Mouse (Mus musculus): ENCODE results near the gene Npnt. TPM values are rescaled to one million over a fixed set of nuclear protein-coding genes. Genes with fewer than 3 reads are reported as not detected.

Npnt gene
- total RNA-seq, 2 experiments from 2014 or later, result 4.5 to 5.5 TPM

- DNase-seq, result no peak
These were observed 94.5 kb downstream of the Npnt start for GRCm38 (mm10) chr3:132855458-132856212.

GRCm38 (mm10) chr3:132854271-132854670 lies 95.8 kb downstream of the Npnt start:
- no peak for DNase-seq

GRCm38 (mm10) chr3:132851841-132852728 lies 98.0 kb downstream of the Npnt start:
- no peak for DNase-seq

- DNase-seq, result no peak
These were observed 98.7 kb downstream of the Npnt start for GRCm38 (mm10) chr3:132851417-132851816.

GRCm38 (mm10) chr3:132850431-132850830 lies 99.7 kb downstream of the Npnt start:
- no peak for DNase-seq

- DNase-seq, result no peak
These were observed 100.4 kb downstream of the Npnt start for GRCm38 (mm10) chr3:132849669-132850068.

- DNase-seq, result no peak
These were observed 107.4 kb downstream of the Npnt start for GRCm38 (mm10) chr3:132842676-132843075.

- no peak for DNase-seq
These were observed 110.6 kb downstream of the Npnt start for GRCm38 (mm10) chr3:132839516-132839915.

GRCm38 (mm10) chr3:132838656-132839417 lies 111.3 kb downstream of the Npnt start:
- no peak for DNase-seq

GRCm38 (mm10) chr3:132837134-132837533 lies 113.0 kb downstream of the Npnt start:
- no peak for DNase-seq

- no peak for DNase-seq
These were observed 114.8 kb downstream of the Npnt start for GRCm38 (mm10) chr3:132835118-132835794.

Other genes with a start within 250 kb of the Npnt start
- gene Ints12, start 141.5 kb upstream of the Npnt start, total RNA-seq (2021), result 1 to 10 TPM; 8.9 to 9.2 TPM
- 10 to 100 TPM in 1 of 2 experiments, 1 to 10 TPM in 1; 9.8 to 11.5 TPM for gene Gstcd, start 141.7 kb upstream of the Npnt start, total RNA-seq (2021)